Mouse (Mus musculus) embryonic facial prominence, embryonic 12.5 days (tissue): Measurements from ENCODE around the gene Dynlt1b. TPM values are rescaled to one million over a fixed set of nuclear protein-coding genes. Genes with fewer than 3 reads are reported as not detected.
"Not testable (repeated sequence)": the region's sequence is repeated elsewhere in the genome, so short reads cannot be mapped to it uniquely, and the experiment has no call there.

Experiments used
- ATAC-seq: fragments of 200-750 bp; cut with Nextera tagmentation; 2 replicates; pipeline ENCODE4 v1.8.0; 2017; ENCODE audit not compliant: insufficient number of reproducible peaks, insufficient read depth, low FRiP score, low TSS enrichment
- H3K27ac ChIP-seq: fragments of 300-500 bp; sonication (generic); 2 replicates; pipeline ENCODE4 v1.5.1; 2016; ENCODE audit warnings: mild to moderate bottlenecking
- H3K27me3 ChIP-seq: fragments of 300-500 bp; sonication (generic); 2 replicates; pipeline ENCODE4 v1.6.1; 2016; ENCODE audit warnings: mild to moderate bottlenecking, moderate library complexity
- H3K36me3 ChIP-seq: fragments of 300-500 bp; sonication (generic); 2 replicates; pipeline ENCODE4 v1.6.1; 2016; ENCODE audit warnings: mild to moderate bottlenecking
- H3K4me1 ChIP-seq: fragments of 300-500 bp; sonication (generic); 2 replicates; pipeline ENCODE4 v1.6.1; 2016
- H3K4me2 ChIP-seq: fragments of 300-500 bp; sonication (generic); replicated peaks from 2 replicates; pipeline ENCODE4 v1.6.1; 2016; ENCODE audit warnings: mild to moderate bottlenecking, moderate library complexity
- H3K4me3 ChIP-seq: fragments of 300-500 bp; sonication (generic); 2 replicates; pipeline ENCODE4 v1.5.1; 2016; ENCODE audit warnings: mild to moderate bottlenecking
- H3K9ac ChIP-seq: fragments of 300-500 bp; sonication (generic); 2 replicates; pipeline ENCODE4 v1.6.1; 2016; ENCODE audit warnings: mild to moderate bottlenecking, moderate library complexity
- H3K9me3 ChIP-seq: fragments of 300-500 bp; sonication (generic); 2 replicates; pipeline ENCODE4 v1.6.1; 2016; ENCODE audit warnings: mild to moderate bottlenecking, moderate library complexity
- WGBS: fragments of 180-500 bp; shearing (Covaris S2); methylation state at CpG from one replicate; pipeline ENCODE4 v1.1.7; 2016; 5-methylcytosine and 5-hydroxymethylcytosine counted together
- polyA plus RNA-seq: library from polyadenylated mRNA; unstranded; fragments of >200 nt; fragmentation: Nextera tagmentation; extraction: Ambion mirVana; gene quantifications from 2 replicates; pipeline ENCODE4 v1.2.1, GENCODE M21; 2016

The Dynlt1b gene
- polyA plus RNA-seq, 1 experiment from 2014 or later = 511 TPM

- not testable (repeated sequence) for H3K4me3 ChIP-seq
- WGBS = 92% methylated on average over 6 of the region's 6 CpGs
Observed at GRCm38 (mm10) chr17:6475270-6475669, 45.4 kb downstream of the Dynlt1b start.

GRCm38 (mm10) chr17:6475913-6476312, 46.0 kb downstream of the Dynlt1b start:
- not testable (repeated sequence) for H3K27me3 ChIP-seq, H3K36me3 ChIP-seq, H3K27ac ChIP-seq, ATAC-seq, H3K9me3 ChIP-seq
- H3K4me2 ChIP-seq = peak overlapping the region; percentile 91
- H3K4me1 ChIP-seq = peaks cover 12% of the 10 kb centered on the region
- peak overlapping the region; percentile 63 for H3K4me3 ChIP-seq
- H3K9ac ChIP-seq = peak overlapping the region; percentile 87
- 58% methylated on average over 7 of the region's 7 CpGs for WGBS

More at GRCm38 (mm10) chr17:6475270-6475669, 45.4 kb downstream of the Dynlt1b start:
- H3K9me3 ChIP-seq, H3K27ac ChIP-seq, H3K9ac ChIP-seq, H3K27me3 ChIP-seq, H3K36me3 ChIP-seq: not testable (repeated sequence)
- Histone ChIP-seq H3K4me2 (peak overlapping the region; percentile 91; the same call in 1 of the 2 replicates), H3K4me1 (peaks cover 12% of the 10 kb centered on the region)
- ATAC-seq = peak; percentile 25; the same call in 1 of the 2 replicates

GRCm38 (mm10) chr17:6476495-6476947, 46.6 kb downstream of the Dynlt1b start:
- peaks cover 12% of the 10 kb centered on the region for H3K4me1 ChIP-seq
- ATAC-seq = peak; percentile 47
- peak overlapping the region; percentile 77 for H3K27ac ChIP-seq
- peak overlapping the region; percentile 87 for H3K9ac ChIP-seq
- H3K4me2 ChIP-seq = peak overlapping the region; percentile 91
- H3K4me3 ChIP-seq = peak overlapping the region; percentile 63
- not testable (repeated sequence) for H3K9me3 ChIP-seq, H3K27me3 ChIP-seq, H3K36me3 ChIP-seq
- under 1% methylated on average over 45 of the region's 45 CpGs for WGBS

GRCm38 (mm10) chr17:6477026-6477425, 47.1 kb downstream of the Dynlt1b start:
- Histone ChIP-seq H3K4me1 (peaks cover 12% of the 10 kb centered on the region), H3K9ac (peak overlapping the region; percentile 87), H3K4me2 (peak overlapping the region; percentile 91), H3K4me3 (peak overlapping the region; percentile 63), H3K27ac (peak overlapping the region; percentile 77)
- ATAC-seq = peak; percentile 67; the same call in 1 of the 2 replicates
- not testable (repeated sequence) for H3K36me3 ChIP-seq, H3K27me3 ChIP-seq, H3K9me3 ChIP-seq
- 2% methylated on average over 42 of the region's 42 CpGs for WGBS

GRCm38 (mm10) chr17:6480855-6481589, 51.1 kb downstream of the Dynlt1b start:
- H3K27me3 ChIP-seq, H3K9me3 ChIP-seq, H3K4me3 ChIP-seq, H3K27ac ChIP-seq, H3K4me2 ChIP-seq, H3K36me3 ChIP-seq, H3K9ac ChIP-seq, H3K4me1 ChIP-seq, ATAC-seq: not testable (repeated sequence)
- 67% methylated on average over 5 of the region's 7 CpGs for WGBS

- not testable (repeated sequence) for H3K36me3 ChIP-seq, H3K4me3 ChIP-seq, H3K9ac ChIP-seq, ATAC-seq, H3K27me3 ChIP-seq, H3K9me3 ChIP-seq, H3K27ac ChIP-seq, H3K4me1 ChIP-seq, H3K4me2 ChIP-seq
- 83% methylated on average over 12 of the region's 12 CpGs for WGBS
Observed at GRCm38 (mm10) chr17:6481590-6481963, 51.7 kb downstream of the Dynlt1b start.

- 86% methylated on average over 8 of the region's 8 CpGs for WGBS
- not testable (repeated sequence) for H3K4me2 ChIP-seq, H3K36me3 ChIP-seq, H3K9ac ChIP-seq, H3K4me1 ChIP-seq, H3K4me3 ChIP-seq, ATAC-seq, H3K9me3 ChIP-seq, H3K27me3 ChIP-seq, H3K27ac ChIP-seq
Observed at GRCm38 (mm10) chr17:6482248-6482647, 52.3 kb downstream of the Dynlt1b start.

Other genes with a start within 250 kb of the Dynlt1b start
- gene Tmem181a, start 173.3 kb upstream of the Dynlt1b start, polyA plus RNA-seq = 25.3 and 26.5 TPM in 2 replicates
- gene Dynlt1a, start 112.6 kb upstream of the Dynlt1b start, polyA plus RNA-seq = 21.8 and 23.5 TPM in 2 replicates
- gene Dynlt1c, start 171.6 kb downstream of the Dynlt1b start, polyA plus RNA-seq = 51.4 and 65.5 TPM in 2 replicates
- gene Dynlt1f, start 225.8 kb downstream of the Dynlt1b start, polyA plus RNA-seq = 284 and 298 TPM in 2 replicates
- gene Sytl3, start 229.0 kb downstream of the Dynlt1b start, polyA plus RNA-seq = 0.13 and 0.24 TPM in 2 replicates